8 mouse cellular contexts compared by ENCODE assay signal in the genomic region with DNA sequence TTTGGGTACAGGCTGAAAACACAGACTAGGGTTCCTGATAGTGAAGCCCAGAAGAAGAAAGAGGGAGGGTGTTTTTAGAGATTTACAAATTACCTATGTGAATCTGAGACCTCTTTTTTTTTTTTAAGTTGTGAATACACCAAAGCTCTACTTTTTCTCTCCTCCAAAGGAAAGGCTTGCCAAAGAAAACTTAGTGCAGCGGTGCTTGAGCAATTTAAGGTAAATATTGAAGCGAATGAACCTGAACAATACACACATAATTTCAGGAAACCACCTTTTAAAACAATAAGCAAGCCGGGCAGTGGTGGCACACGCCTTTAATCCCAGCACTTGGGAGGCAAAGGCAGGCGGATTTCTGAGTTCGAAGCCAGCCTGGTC. TPM values are rescaled to one million over a fixed set of nuclear protein-coding genes. Genes with fewer than 3 reads are reported as not detected.
DNase-seq lines count a peak whose midpoint lies in the region; ATAC-seq and TF ChIP-seq lines count a peak whose summit lies in the region.

No protein-coding gene starts in this region.

- no peaks in the 10 kb centered on the region for H3K27me3 ChIP-seq in kidney, embryonic 16.5 days (ENCODE audit: insufficient read depth, low read length)
- H3K27me3 ChIP-seq in embryonic facial prominence, embryonic 11.5 days (ENCODE audit: control insufficient read depth, insufficient read depth, low read length) = no peaks in the 10 kb centered on the region
- H3K27me3 ChIP-seq in hindbrain, postnatal 0 days (ENCODE audit: insufficient read depth, low read length) = no peaks in the 10 kb centered on the region
- H3K27me3 ChIP-seq in midbrain, embryonic 15.5 days (replicated peaks) = no peaks in the 10 kb centered on the region

- H3K27ac ChIP-seq in kidney, embryonic 16.5 days (ENCODE audit: low read length) = peak overlapping the region; percentile 98
- peak overlapping the region; percentile 97 for H3K27ac ChIP-seq in embryonic facial prominence, embryonic 11.5 days (replicated peaks; ENCODE audit: low read depth, low read length)
- H3K27ac ChIP-seq in hindbrain, postnatal 0 days = peak overlapping the region; percentile 86
- H3K27ac ChIP-seq in midbrain, embryonic 15.5 days = peak overlapping the region; percentile 95

- peak overlapping the region; percentile 99 for H3K4me3 ChIP-seq in kidney, embryonic 16.5 days (ENCODE audit: low read length)
- peak overlapping the region; percentile 99 for H3K4me3 ChIP-seq in embryonic facial prominence, embryonic 11.5 days (ENCODE audit: low read depth, low read length)
- H3K4me3 ChIP-seq in hindbrain, postnatal 0 days (ENCODE audit: low read length) = peak overlapping the region; percentile 96
- peak overlapping the region; percentile 95 for H3K4me3 ChIP-seq in midbrain, embryonic 15.5 days

- no peak for TF ChIP-seq CTCF in hindbrain, postnatal 0 days (IDR thresholded peaks at IDR 0.05; ENCODE audit: low read depth)

- peak overlapping the region; percentile 83 for H3K4me2 ChIP-seq in kidney, embryonic 16.5 days (replicated peaks; ENCODE audit: low read depth, low read length)
- H3K4me2 ChIP-seq in embryonic facial prominence, embryonic 11.5 days (ENCODE audit: low read depth, low read length) = peak overlapping the region; percentile 37
- peak overlapping the region; percentile 66 for H3K4me2 ChIP-seq in hindbrain, postnatal 0 days (ENCODE audit: low read depth, low read length)
- H3K4me2 ChIP-seq in midbrain, embryonic 15.5 days = peak overlapping the region; percentile 58

- no peak for DNase-seq in kidney, postnatal 10 days
- DNase-seq in embryonic facial prominence, embryonic 11.5 days (ENCODE audit: low spot score) = no peak
- no peak for DNase-seq in hindbrain, postnatal 0 days (ENCODE audit: low spot score)
- no peak for DNase-seq in ovary, postnatal 10 days (ENCODE audit: low spot score)
- DNase-seq in urinary bladder, postnatal 25 days (ENCODE audit: low spot score) = no peak
- DNase-seq in frontal cortex, postnatal 10 days (ENCODE audit: low spot score in 2 of 2) = no peak

- WGBS in kidney, embryonic 16.5 days = 16% methylated on average over 6 of the region's 6 CpGs
- WGBS in embryonic facial prominence, embryonic 11.5 days = 22% methylated on average over 6 of the region's 6 CpGs
- 20% methylated on average over 6 of the region's 6 CpGs for WGBS in hindbrain, postnatal 0 days
- 20% methylated on average over 6 of the region's 6 CpGs for WGBS in midbrain, embryonic 15.5 days

- H3K4me1 ChIP-seq in kidney, embryonic 16.5 days (ENCODE audit: insufficient read depth, low read length) = peaks cover 17% of the 10 kb centered on the region
- no peaks in the 10 kb centered on the region for H3K4me1 ChIP-seq in embryonic facial prominence, embryonic 11.5 days (ENCODE audit: control insufficient read depth, insufficient read depth, low read length)
- H3K4me1 ChIP-seq in hindbrain, postnatal 0 days (ENCODE audit: insufficient read depth, low read length) = no peaks in the 10 kb centered on the region
- H3K4me1 ChIP-seq in midbrain, embryonic 15.5 days = peaks cover 27% of the 10 kb centered on the region

- H3K9me3 ChIP-seq in kidney, embryonic 16.5 days (ENCODE audit: low read length) = no peaks in the 10 kb centered on the region
- H3K9me3 ChIP-seq in embryonic facial prominence, embryonic 11.5 days (replicated peaks; ENCODE audit: control insufficient read depth, low read length) = no peaks in the 10 kb centered on the region
- H3K9me3 ChIP-seq in hindbrain, postnatal 0 days (ENCODE audit: low read length) = no peaks in the 10 kb centered on the region
- H3K9me3 ChIP-seq in midbrain, embryonic 15.5 days = no peaks in the 10 kb centered on the region

- no peak for ATAC-seq in kidney, embryonic 16.5 days (ENCODE audit: low FRiP score, low TSS enrichment)
- no peak for ATAC-seq in embryonic facial prominence, embryonic 11.5 days (replicated peaks; ENCODE audit: insufficient number of reproducible peaks, low FRiP score, low TSS enrichment, low read depth)
- no peak for ATAC-seq in hindbrain, postnatal 0 days
- ATAC-seq in midbrain, embryonic 15.5 days (replicated peaks) = no peak

- peak overlapping the region; percentile 99 for H3K9ac ChIP-seq in kidney, embryonic 16.5 days (replicated peaks; ENCODE audit: low read length)
- H3K9ac ChIP-seq in embryonic facial prominence, embryonic 11.5 days (replicated peaks; ENCODE audit: low read length) = peak overlapping the region; percentile 97
- peak overlapping the region; percentile 96 for H3K9ac ChIP-seq in hindbrain, postnatal 0 days (replicated peaks; ENCODE audit: low read length)
- H3K9ac ChIP-seq in midbrain, embryonic 15.5 days = peak overlapping the region; percentile 88; the same call in 1 of the 2 replicates

- 0 out of 2 replicates have a peak, but pooled peaks cover 5% of the 10 kb centered on the region for H3K36me3 ChIP-seq in kidney, embryonic 16.5 days (ENCODE audit: insufficient read depth, low read length)
- H3K36me3 ChIP-seq in embryonic facial prominence, embryonic 11.5 days (replicated peaks; ENCODE audit: control insufficient read depth, insufficient read depth, low read depth, low read length) = no peaks in the 10 kb centered on the region
- no peaks in the 10 kb centered on the region for H3K36me3 ChIP-seq in hindbrain, postnatal 0 days (ENCODE audit: insufficient read depth, low read length)
- H3K36me3 ChIP-seq in midbrain, embryonic 15.5 days (replicated peaks) = no peaks in the 10 kb centered on the region

RNA-seq across cellular contexts. Expression of a gene that starts 0.7 kb away (rescaled TPM):
- polyA plus RNA-seq in kidney, embryonic 16.5 days (2015; fragmentation: Nextera tagmentation; extraction: Ambion mirVana) = 56.2 and 60.6 TPM in 2 replicates
- 110 and 129 TPM in 2 replicates for polyA plus RNA-seq in embryonic facial prominence, embryonic 11.5 days (2014; fragmentation: Nextera tagmentation; extraction: Ambion mirVana)
- total RNA-seq in hindbrain, postnatal 0 days (2014; rRNA removed) = 67.2 and 75.5 TPM in 2 replicates
- polyA plus RNA-seq in hindbrain, postnatal 0 days (2015; fragmentation: Nextera tagmentation; extraction: Ambion mirVana) = 24.3 and 24.9 TPM in 2 replicates
- polyA plus RNA-seq in midbrain, embryonic 15.5 days (2015; fragmentation: Nextera tagmentation; extraction: Ambion mirVana) = 45.1 and 46.0 TPM in 2 replicates
